Mouse (Mus musculus): Measurements from ENCODE around the gene Adam12. TPM values are rescaled to one million over a fixed set of nuclear protein-coding genes. Genes with fewer than 3 reads are reported as not detected.
A peak's percentile ranks its signal among the peaks of the same experiment; 100 is the strongest.

Adam12 gene
- total and polyA plus RNA-seq, 3 experiments = 0.57 to 0.80 (median 0.66) TPM

GRCm38 (mm10) chr7:134261003-134261701, 29.2 kb upstream of the Adam12 start:
- no peak for TF ChIP-seq POLR2A (IDR thresholded peaks at IDR 0.05; ENCODE audit: insufficient read depth, low read depth, low read length)
- TF ChIP-seq EP300 (IDR thresholded peaks at IDR 0.05; ENCODE audit: insufficient read depth, low read depth, low read length) = 0 out of 2 replicates have a peak, but pooled peaks have one; percentile 35
- peak; percentile 24; the same call in 1 of the 2 replicates for TF ChIP-seq CTCF (IDR thresholded peaks at IDR 0.05)
- H3K4me1 ChIP-seq (ENCODE audit: control insufficient read depth, insufficient read depth, low read length) = peaks cover 3% of the 10 kb centered on the region
- no peak overlapping the region for H3K4me3 ChIP-seq
- no peaks in the 10 kb centered on the region for H3K36me3 ChIP-seq (ENCODE audit: control insufficient read depth, insufficient read depth, low read length)
- WGBS = 39% methylated on average over 4 of the region's 4 CpGs
- H3K27ac ChIP-seq = no peak overlapping the region; the same call in 1 of the 2 replicates
- DNase-seq = peak; percentile 51 to 68
- intact Hi-C loops (cut with DNase I) = loop anchor here (5.0 kb wide), 1 partner anchor 34 kb away; no protein-coding TSS in a partner anchor
- H3K9ac ChIP-seq (ENCODE audit: low read depth, low read length) = no peak overlapping the region
- no peaks in the 10 kb centered on the region for H3K79me2 ChIP-seq (replicated peaks; ENCODE audit: control insufficient read depth, insufficient read depth, low read length)
- H3K27me3 ChIP-seq (ENCODE audit: control insufficient read depth, insufficient read depth, low read length) = no peaks in the 10 kb centered on the region

- H3K36me3 ChIP-seq (ENCODE audit: control insufficient read depth, insufficient read depth, low read length) = no peaks in the 10 kb centered on the region
- intact Hi-C loops (cut with DNase I) = no loop called here
- no peak for TF ChIP-seq EP300 (IDR thresholded peaks at IDR 0.05; ENCODE audit: insufficient read depth, low read depth, low read length)
- no peak for TF ChIP-seq CTCF (IDR thresholded peaks at IDR 0.05)
- TF ChIP-seq POLR2A (IDR thresholded peaks at IDR 0.05; ENCODE audit: insufficient read depth, low read depth, low read length) = no peak
- WGBS = 42% methylated on average over 7 of the region's 7 CpGs
- H3K4me3 ChIP-seq = no peak overlapping the region
- no peaks in the 10 kb centered on the region for H3K79me2 ChIP-seq (replicated peaks; ENCODE audit: control insufficient read depth, insufficient read depth, low read length)
- H3K27ac ChIP-seq = no peak overlapping the region
- no peak overlapping the region for H3K9ac ChIP-seq (ENCODE audit: low read depth, low read length)
- no peaks in the 10 kb centered on the region for H3K27me3 ChIP-seq (ENCODE audit: control insufficient read depth, insufficient read depth, low read length)
- no peak for DNase-seq
- H3K4me1 ChIP-seq (ENCODE audit: control insufficient read depth, insufficient read depth, low read length) = peaks cover 1% of the 10 kb centered on the region; the same call in 1 of the 2 replicates
Observed at GRCm38 (mm10) chr7:134250273-134250870, 18.4 kb upstream of the Adam12 start.

- intact Hi-C loops (cut with DNase I) = no loop called here
- Histone ChIP-seq H3K9ac (ENCODE audit: low read depth, low read length) (no peak overlapping the region), H3K4me3 (no peak overlapping the region), H3K79me2 (replicated peaks; ENCODE audit: control insufficient read depth, insufficient read depth, low read length) (no peaks in the 10 kb centered on the region), H3K27ac (no peak overlapping the region), H3K36me3 (ENCODE audit: control insufficient read depth, insufficient read depth, low read length) (no peaks in the 10 kb centered on the region), H3K27me3 (ENCODE audit: control insufficient read depth, insufficient read depth, low read length) (no peaks in the 10 kb centered on the region), H3K4me1 (ENCODE audit: control insufficient read depth, insufficient read depth, low read length) (peaks cover 1% of the 10 kb centered on the region; the same call in 1 of the 2 replicates)
- DNase-seq = no peak
- 85% methylated on average over 2 of the region's 2 CpGs for WGBS
- TF ChIP-seq EP300 (IDR thresholded peaks at IDR 0.05; ENCODE audit: insufficient read depth, low read depth, low read length) = no peak
- TF ChIP-seq POLR2A (IDR thresholded peaks at IDR 0.05; ENCODE audit: insufficient read depth, low read depth, low read length) = no peak
Observed at GRCm38 (mm10) chr7:134248041-134248440, 16.1 kb upstream of the Adam12 start.

- no peak for DNase-seq
- no peaks in the 10 kb centered on the region for H3K36me3 ChIP-seq (ENCODE audit: control insufficient read depth, insufficient read depth, low read length)
- 43% methylated on average over 5 of the region's 5 CpGs for WGBS
- H3K27ac ChIP-seq = no peak overlapping the region
- intact Hi-C loops (cut with DNase I) = no loop called here
- H3K27me3 ChIP-seq (ENCODE audit: control insufficient read depth, insufficient read depth, low read length) = no peaks in the 10 kb centered on the region
- no peaks in the 10 kb centered on the region for H3K79me2 ChIP-seq (replicated peaks; ENCODE audit: control insufficient read depth, insufficient read depth, low read length)
- no peak overlapping the region for H3K9ac ChIP-seq (ENCODE audit: low read depth, low read length)
- TF ChIP-seq CTCF (IDR thresholded peaks at IDR 0.05) (no peak), EP300 (IDR thresholded peaks at IDR 0.05; ENCODE audit: insufficient read depth, low read depth, low read length) (no peak), POLR2A (IDR thresholded peaks at IDR 0.05; ENCODE audit: insufficient read depth, low read depth, low read length) (no peak)
- H3K4me1 ChIP-seq (ENCODE audit: control insufficient read depth, insufficient read depth, low read length) = peaks cover 1% of the 10 kb centered on the region; the same call in 1 of the 2 replicates
- H3K4me3 ChIP-seq = no peak overlapping the region
Observed at GRCm38 (mm10) chr7:134246624-134247023, 14.7 kb upstream of the Adam12 start.

GRCm38 (mm10) chr7:134242773-134243172, 10.8 kb upstream of the Adam12 start:
- DNase-seq = peak in 1 of 2 experiments; percentile 28
- no peaks in the 10 kb centered on the region for H3K27me3 ChIP-seq (ENCODE audit: control insufficient read depth, insufficient read depth, low read length)
- H3K79me2 ChIP-seq (replicated peaks; ENCODE audit: control insufficient read depth, insufficient read depth, low read length) = no peaks in the 10 kb centered on the region
- no peaks in the 10 kb centered on the region for H3K4me1 ChIP-seq (ENCODE audit: control insufficient read depth, insufficient read depth, low read length)
- H3K4me3 ChIP-seq = no peak overlapping the region
- peak overlapping the region; percentile 48 for H3K27ac ChIP-seq
- no peak overlapping the region for H3K9ac ChIP-seq (ENCODE audit: low read depth, low read length)
- intact Hi-C loops (cut with DNase I) = no loop called here
- 50% methylated on average over 1 of the region's 1 CpGs for WGBS
- no peaks in the 10 kb centered on the region for H3K36me3 ChIP-seq (ENCODE audit: control insufficient read depth, insufficient read depth, low read length)
- TF ChIP-seq EP300 (IDR thresholded peaks at IDR 0.05; ENCODE audit: insufficient read depth, low read depth, low read length) (0 out of 2 replicates have a peak, but pooled peaks have one; percentile 33), POLR2A (IDR thresholded peaks at IDR 0.05; ENCODE audit: insufficient read depth, low read depth, low read length) (no peak), CTCF (IDR thresholded peaks at IDR 0.05) (no peak)

GRCm38 (mm10) chr7:134241212-134241611, 9.3 kb upstream of the Adam12 start:
- intact Hi-C loops (cut with DNase I) = no loop called here
- no peak overlapping the region for H3K4me3 ChIP-seq
- DNase-seq = no peak
- H3K27ac ChIP-seq = no peak overlapping the region
- no peaks in the 10 kb centered on the region for H3K27me3 ChIP-seq (ENCODE audit: control insufficient read depth, insufficient read depth, low read length)
- WGBS = 71% methylated on average over 4 of the region's 4 CpGs
- no peaks in the 10 kb centered on the region for H3K79me2 ChIP-seq (replicated peaks; ENCODE audit: control insufficient read depth, insufficient read depth, low read length)
- no peaks in the 10 kb centered on the region for H3K36me3 ChIP-seq (ENCODE audit: control insufficient read depth, insufficient read depth, low read length)
- H3K4me1 ChIP-seq (ENCODE audit: control insufficient read depth, insufficient read depth, low read length) = no peaks in the 10 kb centered on the region
- TF ChIP-seq POLR2A (IDR thresholded peaks at IDR 0.05; ENCODE audit: insufficient read depth, low read depth, low read length) = no peak
- no peak for TF ChIP-seq EP300 (IDR thresholded peaks at IDR 0.05; ENCODE audit: insufficient read depth, low read depth, low read length)
- no peak for TF ChIP-seq CTCF (IDR thresholded peaks at IDR 0.05)
- H3K9ac ChIP-seq (ENCODE audit: low read depth, low read length) = no peak overlapping the region

All from heart, adult 2 months (tissue).